Mouse (Mus musculus): ENCODE results near the gene Vil1.

The Vil1 gene

GRCm38 (mm10) chr1:74408589-74409504 lies at the start of gene Vil1:
TSS of gene Vil1 (plus strand) at chr1:74409376.
- DNase-seq (ENCODE audit: low read depth, low spot score): no peak

GRCm38 (mm10) chr1:74359952-74360517 lies 49.1 kb upstream of the Vil1 start:
- no peak for DNase-seq (ENCODE audit: low read depth, low spot score)

- DNase-seq (ENCODE audit: low read depth, low spot score): peak; percentile 75
Observed at GRCm38 (mm10) chr1:74361812-74362211, 47.4 kb upstream of the Vil1 start, which contains the start of gene Catip. TSS of gene Catip (plus strand) at chr1:74362108.

GRCm38 (mm10) chr1:74362325-74363229 lies 46.6 kb upstream of the Vil1 start:
- DNase-seq (ENCODE audit: low read depth, low spot score): no peak

GRCm38 (mm10) chr1:74363437-74363836 lies 45.7 kb upstream of the Vil1 start:
- DNase-seq (ENCODE audit: low read depth, low spot score): no peak

GRCm38 (mm10) chr1:74364270-74364669 lies 44.9 kb upstream of the Vil1 start:
- DNase-seq (ENCODE audit: low read depth, low spot score): no peak

- peak; percentile 50 for DNase-seq (ENCODE audit: low read depth, low spot score)
Observed at GRCm38 (mm10) chr1:74367886-74368645, 41.1 kb upstream of the Vil1 start.

- no peak for DNase-seq (ENCODE audit: low read depth, low spot score)
Observed at GRCm38 (mm10) chr1:74370040-74370439, 39.1 kb upstream of the Vil1 start.

GRCm38 (mm10) chr1:74373372-74373771 lies 35.8 kb upstream of the Vil1 start:
- no peak for DNase-seq (ENCODE audit: low read depth, low spot score)

- DNase-seq (ENCODE audit: low read depth, low spot score): no peak
Observed at GRCm38 (mm10) chr1:74374980-74375379, 34.2 kb upstream of the Vil1 start, which contains the start of gene Slc11a1. TSS of gene Slc11a1 (plus strand) at chr1:74375195.

- no peak for DNase-seq (ENCODE audit: low read depth, low spot score)
Observed at GRCm38 (mm10) chr1:74375561-74375960, 33.6 kb upstream of the Vil1 start.

- DNase-seq (ENCODE audit: low read depth, low spot score): no peak
Observed at GRCm38 (mm10) chr1:74376396-74376795, 32.8 kb upstream of the Vil1 start.

GRCm38 (mm10) chr1:74379058-74379504 lies 30.1 kb upstream of the Vil1 start:
- DNase-seq (ENCODE audit: low read depth, low spot score): no peak

- DNase-seq (ENCODE audit: low read depth, low spot score): no peak
Observed at GRCm38 (mm10) chr1:74380484-74380883, 28.7 kb upstream of the Vil1 start.

- DNase-seq (ENCODE audit: low read depth, low spot score): no peak
Observed at GRCm38 (mm10) chr1:74381588-74382021, 27.6 kb upstream of the Vil1 start.

- DNase-seq (ENCODE audit: low read depth, low spot score): no peak
Observed at GRCm38 (mm10) chr1:74383385-74383784, 25.8 kb upstream of the Vil1 start.

GRCm38 (mm10) chr1:74384525-74384924 lies 24.7 kb upstream of the Vil1 start:
- no peak for DNase-seq (ENCODE audit: low read depth, low spot score)

- DNase-seq (ENCODE audit: low read depth, low spot score): no peak
Observed at GRCm38 (mm10) chr1:74385064-74385463, 24.1 kb upstream of the Vil1 start.

- no peak for DNase-seq (ENCODE audit: low read depth, low spot score)
Observed at GRCm38 (mm10) chr1:74385531-74385930, 23.6 kb upstream of the Vil1 start.

GRCm38 (mm10) chr1:74386363-74386713 lies 22.8 kb upstream of the Vil1 start:
- DNase-seq (ENCODE audit: low read depth, low spot score): no peak
